Mouse (Mus musculus) C3H10T1/2 (cell line): ENCODE data around the gene Sowaha. TPM values are rescaled to one million over a fixed set of nuclear protein-coding genes. Genes with fewer than 3 reads are reported as not detected.

Experiments
- polyA plus RNA-seq, 2 experiments: library from polyadenylated mRNA; unstranded; fragments of >200 nt; fragmentation: generic; extraction: Trizol; gene quantifications; one replicate each; pipeline ENCODE4 v1.2.1; 2012; ENCODE audit warnings: missing spikeins in 2 of 2

Gene Sowaha
- not detected for polyA plus RNA-seq

GRCm38 (mm10) chr11:53479783-53480301, at the start of gene Sowaha, which contains the start of gene Gm9945:
TSS of gene Sowaha (minus strand) at chr11:53480274.
TSS of gene Gm9945 (plus strand) at chr11:53480166.

DNA sequence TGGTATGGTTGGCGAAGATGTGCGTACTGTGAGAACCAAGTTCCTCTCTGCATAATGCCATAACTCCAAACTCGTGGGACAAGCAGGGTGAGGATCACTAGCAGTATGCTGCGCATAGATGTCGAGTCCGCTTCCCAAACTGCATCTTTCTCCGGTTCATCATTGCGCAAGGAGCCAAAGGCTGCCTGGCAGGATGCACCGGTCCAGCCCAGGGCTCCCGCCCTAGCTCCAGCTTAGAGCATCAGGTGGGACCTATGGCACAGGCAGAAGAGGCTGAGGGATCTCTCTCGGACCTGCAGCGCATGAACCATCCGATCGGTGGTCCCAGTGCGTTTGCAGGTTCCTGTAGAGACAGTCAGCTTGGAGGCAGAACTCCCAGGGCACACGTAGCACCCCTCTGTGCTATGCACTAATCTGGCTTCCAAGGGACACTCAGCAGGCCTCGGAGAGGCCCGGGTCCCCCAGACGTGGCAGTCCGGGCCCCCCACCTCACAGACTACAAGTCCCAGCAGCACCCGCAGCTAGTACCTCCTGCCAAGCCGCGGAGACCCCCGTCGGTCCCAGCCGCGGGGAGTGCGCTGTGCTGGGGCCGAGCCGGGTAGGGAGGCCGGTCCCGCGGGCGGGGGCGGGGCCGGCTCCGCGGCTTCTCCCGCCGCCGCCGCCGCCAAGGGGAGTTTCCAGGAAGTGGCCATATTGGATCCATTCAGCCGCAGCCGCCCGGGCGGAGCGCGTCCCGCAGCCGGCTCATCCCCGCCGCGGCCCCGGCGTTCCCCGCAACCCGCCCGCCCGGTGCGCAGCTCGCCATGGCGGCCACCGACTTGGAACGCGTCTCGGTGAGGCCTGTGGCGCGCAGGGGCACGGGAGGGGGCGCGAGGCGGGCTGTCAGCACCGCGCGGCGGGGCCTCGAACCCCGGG, 39.4 kb upstream of the Sowaha start, which contains the start of gene Sept8:
Gene Sept8, plus strand, starts transcription at position 51 of the 915 bp plus-strand sequence.

GRCm38 (mm10) chr11:53469968-53470695, 9.9 kb downstream of the Sowaha start, which contains the start of gene Gm9837:
TSS of gene Gm9837 (minus strand) at chr11:53470479.

DNA sequence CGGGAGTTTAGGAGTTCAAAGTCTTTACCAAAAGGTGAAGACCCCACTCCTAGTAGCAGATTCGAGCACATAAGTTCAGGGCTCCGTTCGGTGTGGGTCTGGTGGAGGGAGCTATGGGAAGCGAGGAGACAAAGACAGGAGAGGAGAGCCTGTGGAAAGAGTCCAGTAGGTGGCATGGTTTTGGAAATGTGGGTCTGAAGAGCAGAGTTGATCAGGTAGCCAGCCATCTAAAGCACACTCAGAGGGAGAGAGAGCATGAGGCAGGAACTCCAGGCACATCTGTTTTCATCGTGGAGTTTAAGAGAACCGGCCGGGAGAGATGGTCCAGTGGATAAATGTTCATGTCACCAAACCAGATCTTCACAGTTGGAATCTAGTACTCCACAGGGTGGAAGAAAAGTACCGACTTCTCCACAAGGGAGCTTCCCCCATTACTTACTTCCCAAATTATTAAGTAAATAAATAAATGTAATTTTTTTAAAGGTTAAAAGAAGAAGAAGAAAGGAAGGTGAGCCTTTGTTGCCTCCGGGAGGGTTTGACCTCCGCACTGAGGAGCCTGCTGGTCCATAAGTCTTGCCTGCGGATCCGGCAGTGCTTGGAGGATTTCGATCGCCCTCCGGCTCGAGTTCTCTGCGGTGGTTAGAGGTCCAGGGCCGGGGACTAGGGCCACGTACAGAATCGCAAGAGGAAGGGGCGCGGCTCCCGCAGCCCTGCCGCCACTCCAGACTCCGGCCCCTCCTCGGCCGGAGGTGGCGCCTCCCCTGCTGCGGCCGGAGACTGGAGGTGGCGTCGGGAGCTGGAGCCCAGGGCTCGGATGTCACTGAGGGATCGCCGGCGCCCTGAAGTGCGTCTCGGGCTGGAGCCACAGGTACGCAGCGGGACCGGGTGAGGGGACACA, 23.4 kb downstream of the Sowaha start, which contains the start of the genes Gm10447 and Shroom1:
Gene Gm10447, minus strand, starts transcription at position 637 of the 898 bp plus-strand sequence.
Gene Shroom1, plus strand, starts transcription at position 732 of the 898 bp plus-strand sequence.

GRCm38 (mm10) chr11:53430670-53431346, 49.3 kb downstream of the Sowaha start, which contains the start of the genes Uqcrq and Gdf9:
TSS of gene Uqcrq (minus strand) at chr11:53430831.
TSS of gene Gdf9 (plus strand) at chr11:53431023.

Other genes with a start within 250 kb of the Sowaha start
- 10 to 100 TPM; 15.8 to 44.3 TPM for gene Hspa4, start 179.8 kb downstream of the Sowaha start, polyA plus RNA-seq
- gene Zcchc10, start 155.6 kb downstream of the Sowaha start, polyA plus RNA-seq = 1 to 10 TPM; 1.7 to 3.0 TPM
- 1 to 10 TPM in 1 of 2 experiments, under 1 TPM in 1; 0.48 to 8.1 TPM for gene Aff4, start 129.4 kb downstream of the Sowaha start, polyA plus RNA-seq
- gene Leap2, start 57.1 kb downstream of the Sowaha start, polyA plus RNA-seq = not detected
- 100 to 1,000 TPM; 500 to 558 TPM for gene Uqcrq, start 49.4 kb downstream of the Sowaha start, polyA plus RNA-seq
- 1 to 10 TPM in 1 of 2 experiments, under 1 TPM in 1; 0.18 to 1.4 TPM for gene Gdf9, start 49.3 kb downstream of the Sowaha start, polyA plus RNA-seq
- gene Gm10447, start 23.2 kb downstream of the Sowaha start, polyA plus RNA-seq = under 1 TPM; 0.01 to 0.04 TPM
- gene Shroom1, start 23.1 kb downstream of the Sowaha start, polyA plus RNA-seq = 1 to 10 TPM in 1 of 2 experiments, under 1 TPM in 1; 0.54 to 1.0 TPM
- gene Gm9837, start 9.8 kb downstream of the Sowaha start, polyA plus RNA-seq = not detected
- not detected for gene Gm9945, start 108 bp downstream of the Sowaha start, polyA plus RNA-seq
- 10 to 100 TPM; 22.0 to 78.6 TPM for gene Sept8, start 39.0 kb upstream of the Sowaha start, polyA plus RNA-seq
- 10 to 100 TPM in 1 of 2 experiments, 1 to 10 TPM in 1; 1.8 to 19.7 TPM for gene Kif3a, start 87.1 kb upstream of the Sowaha start, polyA plus RNA-seq
- gene Il4, start 138.4 kb upstream of the Sowaha start, polyA plus RNA-seq = not detected
- gene Il13, start 154.4 kb upstream of the Sowaha start, polyA plus RNA-seq = not detected
- gene Rad50, start 227.0 kb upstream of the Sowaha start, polyA plus RNA-seq = 1 to 10 TPM; 1.3 to 5.8 TPM
- gene Il5, start 240.5 kb upstream of the Sowaha start, polyA plus RNA-seq = under 1 TPM in 1 of 2 experiments, not detected in 1; 0.04 TPM